Mouse (Mus musculus) stomach, postnatal 0 days (tissue): ENCODE data around the gene Auts2.

Experiments used
- CTCF ChIP-seq: IDR thresholded peaks from 2 replicates; pipeline ENCODE4 v1.5.1; 2016; ENCODE audit warnings: antibody characterized with exemption, low read depth, mild to moderate bottlenecking, moderate library complexity
- EP300 ChIP-seq: optimal IDR thresholded peaks from 2 replicates; pipeline ENCODE3; 2016; ENCODE audit warnings: antibody characterized with exemption

GRCm38 (mm10) chr5:132442948-132443347 is 100.2 kb downstream of the Auts2 start:
- TF ChIP-seq CTCF (no peak), EP300 (no peak)
